Mouse (Mus musculus) retina, embryonic 14.5 days (tissue): Measurements from ENCODE around the gene Hif3a.

ENCODE experiments used
- DNase-seq: peaks from one replicate; pipeline ENCODE4 v3.0.0-alpha.2; 2015; ENCODE audit warnings: low spot score

Gene Hif3a

GRCm38 (mm10) chr7:17024814-17025504 is 37.3 kb downstream of the Hif3a start:
- DNase-seq, result no peak

DNA sequence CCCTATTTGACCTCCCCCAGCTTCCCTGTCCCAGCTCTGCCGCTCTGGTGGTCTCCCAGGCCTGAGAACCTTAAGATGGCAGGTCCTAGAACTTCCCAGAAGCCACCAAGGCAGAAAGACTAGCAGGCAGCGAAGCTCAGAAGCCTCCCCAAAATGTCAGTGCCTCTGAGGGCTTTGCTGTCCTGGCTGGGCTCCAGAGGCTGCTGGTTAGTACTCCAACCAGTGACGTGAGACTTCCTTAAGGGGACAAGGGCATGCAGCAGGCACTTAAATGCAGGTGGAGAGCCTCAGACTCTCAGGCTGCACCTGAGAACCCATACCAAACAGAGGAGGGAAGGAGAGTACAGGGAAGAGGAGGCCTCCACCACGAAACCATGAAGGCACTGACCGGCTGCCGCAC is 38.1 kb downstream of the Hif3a start:
- no peak for DNase-seq

GRCm38 (mm10) chr7:17023701-17024100 is 38.5 kb downstream of the Hif3a start:
- no peak for DNase-seq

- no peak for DNase-seq
Measured at GRCm38 (mm10) chr7:17022176-17022575, 40.1 kb downstream of the Hif3a start.

GRCm38 (mm10) chr7:17019426-17020166 is 42.6 kb downstream of the Hif3a start:
- no peak for DNase-seq

- no peak for DNase-seq
Measured at GRCm38 (mm10) chr7:17017921-17018320, 44.3 kb downstream of the Hif3a start.

- DNase-seq, result no peak
Measured at GRCm38 (mm10) chr7:17017036-17017435, 45.2 kb downstream of the Hif3a start.

DNA sequence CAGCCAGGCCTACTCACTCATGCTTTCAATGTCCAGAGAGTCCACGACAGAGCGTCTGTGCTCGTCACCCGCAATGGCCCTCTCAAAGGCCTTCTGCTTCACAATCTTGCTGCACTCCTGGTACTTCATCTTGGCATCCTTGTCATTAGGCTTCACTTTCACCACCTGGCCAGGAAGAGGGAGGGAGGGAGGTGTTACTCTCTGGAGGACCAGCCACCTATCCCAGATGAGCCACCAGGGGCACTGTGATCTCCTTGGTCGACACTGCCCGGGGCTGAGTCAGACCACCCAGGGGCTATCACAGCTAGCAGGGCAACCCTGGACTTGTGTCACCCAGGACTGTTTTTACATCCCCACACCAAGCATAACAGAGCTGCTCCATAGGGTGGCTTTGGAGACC is 46.8 kb downstream of the Hif3a start:
- no peak for DNase-seq

DNA sequence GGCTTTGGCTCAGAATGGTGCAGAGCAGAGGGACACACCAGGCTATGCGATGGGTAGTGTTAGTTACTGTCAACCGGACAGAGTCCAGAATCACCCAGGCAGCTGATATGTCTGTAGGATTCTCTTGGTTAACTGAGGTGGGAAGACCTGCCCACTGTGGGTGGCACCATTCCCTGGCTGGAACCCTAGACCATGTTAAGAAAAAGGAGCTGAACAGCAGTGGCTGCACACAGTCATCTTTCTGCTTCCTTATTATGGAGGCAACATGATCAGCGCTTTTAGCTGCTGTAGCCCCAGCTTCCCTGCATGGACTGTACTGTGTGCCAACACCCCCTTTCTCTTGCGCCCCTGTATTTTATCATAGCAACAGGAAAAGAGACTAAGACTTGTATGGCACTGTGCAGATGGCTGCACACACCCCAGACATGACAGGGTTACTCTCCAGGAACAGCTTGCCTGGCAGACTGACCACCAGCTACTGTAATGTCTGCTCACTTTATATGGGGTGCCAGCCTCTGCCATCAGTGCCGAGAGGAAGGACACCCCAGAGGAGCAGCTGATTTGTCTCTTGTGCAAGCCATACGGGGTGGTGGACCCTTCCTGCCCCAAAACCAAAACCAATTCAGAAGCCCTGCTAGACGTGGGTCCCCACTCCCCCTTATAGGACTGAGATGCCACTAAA is 50.2 kb downstream of the Hif3a start:
- no peak for DNase-seq

GRCm38 (mm10) chr7:17010010-17010347 is 52.2 kb downstream of the Hif3a start:
- no peak for DNase-seq

DNA sequence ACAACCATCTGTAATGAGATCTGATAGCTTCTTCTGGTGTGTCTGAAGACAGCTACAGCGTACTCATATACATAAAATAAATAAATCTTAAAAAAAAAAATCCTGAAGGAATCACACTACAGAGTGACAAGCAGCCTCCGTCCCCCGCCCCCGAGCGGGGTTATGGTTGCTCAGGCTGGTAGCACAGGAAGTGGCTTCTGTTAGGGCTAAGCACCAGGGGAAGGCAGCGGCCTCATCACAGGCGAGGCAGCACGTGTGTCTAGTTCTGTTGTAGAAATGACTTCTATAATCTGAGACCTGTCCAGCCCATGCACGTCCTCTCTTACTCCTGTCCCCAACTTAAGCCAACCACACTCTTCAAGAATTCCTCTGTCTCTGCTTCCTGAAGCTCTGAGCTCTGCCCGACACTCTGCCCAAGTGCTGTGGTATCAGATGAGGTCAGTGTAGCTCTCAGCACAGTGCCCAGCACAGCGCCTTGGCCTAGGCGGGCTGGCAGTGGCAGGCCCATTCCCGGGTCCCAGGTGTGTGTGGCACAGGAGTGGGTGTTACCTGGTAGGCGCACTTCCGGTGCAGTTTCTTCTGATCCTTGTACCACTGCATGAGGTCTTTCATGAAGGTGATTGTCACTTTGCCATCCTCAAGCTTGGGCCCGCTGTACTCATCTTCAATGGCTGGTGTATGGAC is 52.8 kb downstream of the Hif3a start:
- DNase-seq, result no peak

DNA sequence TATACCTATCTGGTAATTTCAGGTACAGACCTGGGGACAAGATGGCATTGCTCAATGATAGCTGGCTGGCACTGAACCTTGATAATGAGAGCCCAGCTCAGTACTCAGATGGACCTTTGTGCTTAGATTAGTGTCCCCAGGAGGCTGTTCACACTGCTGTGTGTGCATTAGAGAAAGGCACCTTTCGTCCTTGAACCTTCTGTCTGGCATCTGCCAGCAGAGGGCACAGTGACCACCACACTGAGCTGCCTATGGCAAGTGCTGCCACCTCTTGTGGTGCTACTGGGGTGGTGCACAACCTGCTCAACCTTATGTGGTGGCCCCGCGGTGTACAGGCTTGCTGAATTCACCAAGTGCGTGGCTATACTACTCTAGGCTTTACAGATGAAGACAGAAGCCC is 54.9 kb downstream of the Hif3a start:
- peak; percentile 58 for DNase-seq

DNA sequence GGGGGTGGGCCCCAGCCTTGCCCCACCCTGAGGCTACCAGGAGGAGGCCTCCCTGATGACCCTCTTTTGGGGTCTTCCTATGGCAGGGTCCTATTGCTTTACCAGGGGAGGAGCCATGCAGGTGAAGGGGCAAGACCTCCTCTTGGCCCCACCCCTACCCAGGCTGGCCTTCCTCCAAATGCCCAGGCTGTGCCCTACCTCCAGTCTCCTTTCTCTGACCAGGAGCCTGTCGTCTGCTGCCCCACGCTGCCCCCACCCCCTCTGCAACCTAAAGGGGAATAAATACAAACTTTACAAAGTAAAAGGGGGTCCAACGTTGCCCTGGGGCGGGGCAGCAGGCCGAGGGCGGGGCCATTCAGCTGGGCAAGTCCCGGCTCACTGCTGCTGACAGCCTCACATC is 57.5 kb downstream of the Hif3a start:
- DNase-seq, result no peak

GRCm38 (mm10) chr7:17003230-17003960 is 58.8 kb downstream of the Hif3a start:
- DNase-seq, result no peak

DNA sequence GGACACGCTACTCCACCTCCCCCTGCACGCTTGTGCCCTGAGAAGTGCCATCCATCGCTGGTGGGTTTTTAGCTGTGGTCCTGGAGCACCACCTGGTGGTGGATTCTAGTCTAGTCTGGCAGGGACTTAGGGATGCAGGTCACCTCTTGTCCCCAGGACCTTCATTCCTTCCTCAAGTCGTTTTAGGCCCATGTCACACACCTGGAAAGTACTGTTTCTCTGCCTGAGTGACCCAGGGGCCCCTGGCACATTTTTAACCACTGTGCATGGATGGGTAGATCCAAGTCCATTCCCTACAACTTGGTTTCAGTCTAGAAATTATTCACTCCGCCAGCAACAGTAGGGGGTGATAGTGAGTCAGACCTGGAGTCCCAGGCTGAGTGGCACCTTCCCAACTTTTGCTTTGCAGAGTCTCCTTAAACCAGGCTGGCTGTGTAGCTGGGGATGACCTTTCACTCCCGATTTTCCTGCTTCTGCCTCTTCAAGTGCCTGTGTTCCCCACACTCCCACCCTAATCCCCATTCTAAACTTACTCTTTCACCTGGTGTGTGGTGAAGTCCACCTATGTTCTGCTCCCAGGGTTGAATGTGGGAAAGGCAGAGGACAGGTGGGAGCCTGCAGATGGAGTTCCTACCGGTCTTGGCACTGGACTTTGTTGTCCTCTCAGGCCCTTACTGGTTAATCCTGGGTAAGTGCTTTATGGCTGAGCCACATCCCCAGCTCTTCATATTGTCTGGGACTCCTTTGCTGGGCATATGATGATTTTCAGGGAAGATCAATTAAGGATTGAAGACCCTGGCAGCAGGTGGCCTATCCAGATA is 59.6 kb downstream of the Hif3a start:
- DNase-seq, result peak; percentile 94

DNA sequence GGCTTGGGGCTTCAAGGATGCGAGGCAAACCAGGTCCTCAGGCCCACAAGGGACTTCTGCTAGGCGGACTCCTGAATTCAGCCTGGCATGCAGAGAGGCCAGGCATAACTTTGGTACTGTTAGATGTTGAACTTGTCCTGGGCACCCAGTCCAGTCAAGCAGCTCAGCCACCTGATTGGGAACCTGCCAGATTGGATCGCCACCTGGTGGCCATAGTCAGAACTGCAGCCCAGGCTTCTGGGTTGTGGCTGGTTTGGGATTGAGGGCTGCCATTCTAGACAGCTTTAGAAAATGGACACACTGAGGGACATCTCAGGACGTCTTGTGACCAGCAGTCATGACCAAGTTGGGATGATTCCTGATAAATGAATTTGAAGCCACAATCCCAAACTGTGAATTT is 62.6 kb downstream of the Hif3a start:
- peak; percentile 92 for DNase-seq

DNA sequence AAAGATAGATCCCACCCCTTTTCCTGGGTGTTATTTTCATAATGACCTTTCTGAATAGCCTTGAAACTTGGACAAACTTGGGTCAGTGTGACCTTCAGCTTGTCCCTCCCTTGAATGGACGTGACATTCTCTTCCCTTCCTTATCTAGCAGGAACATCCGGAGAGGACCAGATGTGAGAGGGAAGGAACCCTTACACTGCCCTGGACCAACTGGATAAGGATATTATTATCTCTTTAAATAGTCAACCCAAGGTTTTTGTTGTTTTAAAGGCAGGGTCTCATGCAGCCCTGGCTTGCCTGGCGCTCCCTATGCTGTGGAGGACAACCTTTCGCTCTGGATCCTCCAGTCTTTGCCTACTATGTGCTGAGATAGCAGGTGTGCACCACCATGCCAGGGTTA is 63.0 kb downstream of the Hif3a start:
- no peak for DNase-seq

DNA sequence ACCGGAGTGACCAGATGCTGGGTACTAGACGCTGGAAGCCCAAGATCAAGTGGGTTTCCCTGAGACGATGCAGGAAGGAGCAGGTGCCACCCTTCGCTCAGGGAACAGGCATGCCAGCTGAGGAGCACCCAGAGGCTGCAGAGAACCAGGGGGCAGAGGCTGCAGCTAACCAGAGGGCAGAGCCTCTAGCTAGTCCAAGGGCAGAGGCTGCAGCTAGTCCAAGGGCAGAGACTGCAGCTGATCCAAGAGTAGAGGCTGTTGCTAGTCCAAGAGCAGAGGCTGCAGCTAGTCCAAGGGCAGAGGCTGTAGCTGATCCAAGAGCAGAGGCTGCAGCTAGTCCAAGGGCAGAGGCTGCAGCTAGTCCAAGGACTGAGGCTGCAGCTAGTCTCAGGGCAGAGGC is 66.9 kb downstream of the Hif3a start:
- DNase-seq, result no peak

DNA sequence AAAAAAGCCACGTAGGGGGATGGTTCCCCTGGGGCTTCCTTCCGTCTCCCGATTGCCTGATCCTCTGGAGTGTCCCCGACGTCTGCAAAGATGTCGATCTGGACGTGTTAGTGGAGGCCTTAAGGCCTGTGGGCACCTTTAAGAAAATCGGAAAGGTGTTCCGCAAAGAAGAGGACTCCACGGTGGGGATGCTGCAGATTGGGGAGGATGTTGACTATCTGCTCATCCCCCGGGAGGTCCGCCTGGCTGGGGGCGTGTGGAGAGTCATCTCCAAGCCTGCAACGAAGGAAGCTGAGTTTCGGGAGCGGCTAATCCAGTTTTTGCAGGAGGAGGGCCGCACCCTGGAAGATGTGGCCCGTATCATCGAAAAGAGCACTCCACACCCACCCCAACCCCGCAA is 67.8 kb downstream of the Hif3a start:
- no peak for DNase-seq

- DNase-seq, result peak; percentile 85
Measured at GRCm38 (mm10) chr7:16993651-16994399, 68.4 kb downstream of the Hif3a start.

DNA sequence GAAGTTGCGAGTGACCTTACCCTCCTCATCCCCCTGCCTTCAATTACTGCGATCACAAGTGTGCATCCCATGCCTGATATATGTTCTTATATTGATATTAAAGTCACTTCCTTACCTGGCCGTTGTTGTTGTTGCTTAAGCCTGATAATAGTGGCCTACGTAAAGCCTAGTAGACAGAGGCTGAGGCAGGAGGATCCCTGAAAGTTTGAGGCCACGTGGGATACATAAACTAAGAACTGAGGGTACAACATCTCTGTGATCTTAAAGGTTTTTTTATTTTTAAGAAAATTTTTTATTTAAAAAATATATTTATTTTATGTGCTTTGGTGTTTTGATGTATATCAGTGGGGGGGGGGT is 69.8 kb downstream of the Hif3a start, which contains the start of gene Ccdc8:
Gene Ccdc8, plus strand, starts transcription at position 258 of the 357 bp plus-strand sequence.
- no peak for DNase-seq
